Mouse (Mus musculus) liver, adult 2 months (tissue): Measurements from ENCODE around the gene Cldn14.

Experiments used
- CTCF ChIP-seq: fragments of 200-500 bp; IDR thresholded peaks from 2 replicates; pipeline ENCODE4 v1.5.1; 2011; ENCODE audit warnings: low read depth, low read length, control low read depth
- POLR2A ChIP-seq: fragments of 200-500 bp; IDR thresholded peaks from 2 replicates; pipeline ENCODE4 v1.6.1; 2011; ENCODE audit warnings: low read length, control low read depth; ENCODE audit not compliant: insufficient read depth; ENCODE audit errors: extremely low read depth

GRCm38 (mm10) chr16:93907761-93908160 is 100.9 kb downstream of the Cldn14 start:
- TF ChIP-seq CTCF (no peak), POLR2A (no peak)
